Mouse (Mus musculus) granulocyte monocyte progenitor cell, adult 5-6 weeks (primary cell): ENCODE measurements at regions not wholly inside any gene's neighbourhood (a gene's known extent, or its start where the extent isn't known, plus 50 kb on each side); places are given as distances from the start of the nearest gene placed in this dataset.

Experiments
- ATAC-seq: replicated peaks from 2 replicates; pipeline ENCODE4 v1.8.0; 2016; ENCODE audit warnings: mild to moderate bottlenecking, moderate TSS enrichment, inconsistent platforms; ENCODE audit not compliant: poor library complexity, severe bottlenecking

- ATAC-seq = no peak
Measured at GRCm38 (mm10) chr1:88875356-88875755, 173.3 kb upstream of the Arl4c start.

GRCm38 (mm10) chr1:88877441-88877840 is 175.4 kb upstream of the Arl4c start:
- ATAC-seq = no peak

GRCm38 (mm10) chr1:88878831-88879230 is 176.8 kb upstream of the Arl4c start:
- ATAC-seq = no peak

GRCm38 (mm10) chr1:88879367-88879766 is 177.3 kb upstream of the Arl4c start:
- ATAC-seq = no peak

GRCm38 (mm10) chr1:88891041-88891440 is 179.2 kb upstream of the Sh3bp4 start:
- ATAC-seq = no peak

GRCm38 (mm10) chr1:88902426-88902825 is 167.8 kb upstream of the Sh3bp4 start:
- no peak for ATAC-seq

GRCm38 (mm10) chr1:88907766-88908463 is 162.3 kb upstream of the Sh3bp4 start:
- no peak for ATAC-seq

- no peak for ATAC-seq
Measured at GRCm38 (mm10) chr1:88908683-88909082, 161.5 kb upstream of the Sh3bp4 start.

- no peak for ATAC-seq
Measured at GRCm38 (mm10) chr1:88909314-88909713, 160.9 kb upstream of the Sh3bp4 start.

- no peak for ATAC-seq
Measured at GRCm38 (mm10) chr1:88909864-88910573, 160.2 kb upstream of the Sh3bp4 start.

- ATAC-seq = no peak
Measured at GRCm38 (mm10) chr1:88911724-88912123, 158.5 kb upstream of the Sh3bp4 start.

- ATAC-seq = no peak
Measured at GRCm38 (mm10) chr1:88916531-88917050, 153.6 kb upstream of the Sh3bp4 start.

- no peak for ATAC-seq
Measured at GRCm38 (mm10) chr1:88921401-88921800, 148.8 kb upstream of the Sh3bp4 start.

GRCm38 (mm10) chr1:88923791-88924581 is 146.2 kb upstream of the Sh3bp4 start:
- ATAC-seq = no peak

- no peak for ATAC-seq
Measured at GRCm38 (mm10) chr1:88935191-88935590, 135.0 kb upstream of the Sh3bp4 start.

GRCm38 (mm10) chr1:88935779-88936178 is 134.4 kb upstream of the Sh3bp4 start:
- ATAC-seq = no peak

- no peak for ATAC-seq
Measured at GRCm38 (mm10) chr1:88937327-88937726, 132.9 kb upstream of the Sh3bp4 start.

- ATAC-seq = no peak
Measured at GRCm38 (mm10) chr1:88938458-88938857, 131.8 kb upstream of the Sh3bp4 start.

- no peak for ATAC-seq
Measured at GRCm38 (mm10) chr1:88943039-88943438, 127.2 kb upstream of the Sh3bp4 start.

GRCm38 (mm10) chr1:88945868-88946267 is 124.3 kb upstream of the Sh3bp4 start:
- ATAC-seq = no peak

GRCm38 (mm10) chr1:88946374-88946773 is 123.8 kb upstream of the Sh3bp4 start:
- no peak for ATAC-seq
